Mouse (Mus musculus): Measurements from ENCODE around the gene Cdh22. TPM values are rescaled to one million over a fixed set of nuclear protein-coding genes. Genes with fewer than 3 reads are reported as not detected.

Gene Cdh22
- polyA plus RNA-seq, 1 experiment = 25.7 TPM

GRCm38 (mm10) chr2:165204931-165205330 lies 29.7 kb downstream of the Cdh22 start:
- DNase-seq (ENCODE audit: low read depth) = peak; percentile 61
- no peak for TF ChIP-seq POLR2A (IDR thresholded peaks at IDR 0.05; ENCODE audit: borderline replicate concordance, extremely low read depth, insufficient read depth, insufficient read length, poor library complexity, severe bottlenecking)
- TF ChIP-seq CTCF (IDR thresholded peaks at IDR 0.05; ENCODE audit: borderline replicate concordance, extremely low read depth, insufficient read depth, insufficient read length) = no peak

DNA sequence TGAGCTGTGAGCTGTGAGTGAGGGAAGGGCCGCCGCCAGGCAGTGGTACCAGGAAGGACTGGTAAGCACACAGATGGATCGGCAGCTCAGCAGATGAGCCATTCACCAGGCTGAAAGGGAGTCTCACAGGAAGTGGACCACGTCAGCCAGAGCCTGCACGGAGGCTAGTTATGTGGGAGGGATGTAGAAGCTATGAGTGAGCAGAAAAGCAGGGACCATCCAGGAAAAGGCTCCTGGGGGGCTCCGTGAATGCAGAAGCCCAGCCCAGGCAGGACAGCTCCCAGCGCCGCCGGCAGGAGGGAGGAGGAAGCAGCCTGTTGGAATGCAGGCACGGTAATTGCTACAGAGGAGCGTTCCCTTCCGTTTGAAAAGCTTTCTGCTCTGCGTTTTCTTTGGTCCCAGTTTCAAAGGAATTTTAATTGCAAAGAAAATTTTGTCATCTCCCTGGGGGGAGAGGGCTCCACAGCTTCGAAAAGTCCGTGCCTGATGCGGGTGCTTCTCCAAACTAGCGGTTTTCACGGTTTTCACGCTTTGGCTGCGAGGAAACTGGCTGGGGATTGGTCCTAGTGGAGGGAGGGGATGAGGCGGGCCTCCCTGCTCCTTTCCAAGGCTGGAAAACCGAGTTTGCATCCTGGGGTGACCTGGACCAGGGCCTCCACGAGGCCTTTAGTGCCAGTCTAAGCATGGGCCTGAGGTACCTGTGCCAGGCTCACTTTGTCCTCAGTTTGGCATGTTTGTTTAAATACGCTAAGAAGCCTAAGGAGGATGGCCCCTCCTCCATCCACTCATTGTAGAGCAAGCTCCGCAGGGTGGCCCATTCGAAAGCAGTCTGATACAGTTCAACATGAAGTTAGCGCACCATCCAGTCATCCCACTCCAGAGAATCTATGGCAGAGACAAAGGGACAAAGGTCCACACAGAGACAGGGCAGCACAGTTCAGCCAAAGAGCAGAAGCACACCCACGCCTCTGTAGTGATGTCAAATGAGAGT lies 32.6 kb downstream of the Cdh22 start:
- TF ChIP-seq POLR2A (IDR thresholded peaks at IDR 0.05; ENCODE audit: borderline replicate concordance, extremely low read depth, insufficient read depth, insufficient read length, poor library complexity, severe bottlenecking) = no peak
- TF ChIP-seq CTCF (IDR thresholded peaks at IDR 0.05; ENCODE audit: borderline replicate concordance, extremely low read depth, insufficient read depth, insufficient read length) = peak; percentile 8; the same call in 1 of the 2 replicates
- peak; percentile 78 for DNase-seq (ENCODE audit: low read depth)

GRCm38 (mm10) chr2:165197546-165197945 lies 37.1 kb downstream of the Cdh22 start:
- TF ChIP-seq CTCF (IDR thresholded peaks at IDR 0.05; ENCODE audit: borderline replicate concordance, extremely low read depth, insufficient read depth, insufficient read length) = no peak
- no peak for TF ChIP-seq POLR2A (IDR thresholded peaks at IDR 0.05; ENCODE audit: borderline replicate concordance, extremely low read depth, insufficient read depth, insufficient read length, poor library complexity, severe bottlenecking)
- peak; percentile 51 for DNase-seq (ENCODE audit: low read depth)

DNA sequence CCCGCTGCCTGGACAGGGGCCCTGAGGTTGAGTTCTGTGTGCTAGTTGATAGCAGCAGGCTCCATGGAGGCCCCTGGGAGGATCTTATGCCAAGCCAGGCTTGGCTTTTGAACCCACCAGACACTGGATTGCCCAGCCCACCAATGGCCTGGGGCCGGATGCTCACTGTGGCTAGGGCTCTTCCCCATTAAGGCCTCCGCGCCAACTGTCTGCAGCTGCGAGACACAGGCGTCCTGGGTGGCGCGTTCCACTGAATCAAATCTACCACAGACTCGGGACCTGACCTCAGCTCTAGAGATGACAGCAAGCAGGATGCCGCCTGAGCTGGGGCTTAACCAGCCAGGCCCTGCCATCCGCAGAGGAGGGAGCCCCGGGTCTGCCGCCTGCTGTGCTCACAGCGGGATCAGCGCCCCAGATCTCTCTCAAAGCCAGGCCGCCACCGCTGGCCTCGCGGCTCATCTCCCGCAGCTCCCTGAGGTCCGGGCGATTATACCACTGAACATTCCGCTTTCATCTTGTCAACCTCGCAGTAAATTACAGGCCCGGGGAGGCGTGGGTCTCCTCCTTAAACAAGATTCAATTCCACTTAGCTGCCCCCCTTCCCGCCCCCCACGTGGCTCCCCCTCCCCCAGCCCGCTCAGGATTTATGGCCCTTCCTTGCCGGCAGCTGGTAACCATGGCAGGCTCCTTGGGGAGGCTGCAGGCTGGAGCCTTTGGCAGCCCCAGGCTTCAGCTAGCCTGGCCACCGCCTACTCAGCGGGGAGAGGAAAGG lies 39.1 kb downstream of the Cdh22 start:
- TF ChIP-seq CTCF (IDR thresholded peaks at IDR 0.05; ENCODE audit: borderline replicate concordance, extremely low read depth, insufficient read depth, insufficient read length) (no peak), POLR2A (IDR thresholded peaks at IDR 0.05; ENCODE audit: borderline replicate concordance, extremely low read depth, insufficient read depth, insufficient read length, poor library complexity, severe bottlenecking) (no peak)
- peak; percentile 79 for DNase-seq (ENCODE audit: low read depth)

DNA sequence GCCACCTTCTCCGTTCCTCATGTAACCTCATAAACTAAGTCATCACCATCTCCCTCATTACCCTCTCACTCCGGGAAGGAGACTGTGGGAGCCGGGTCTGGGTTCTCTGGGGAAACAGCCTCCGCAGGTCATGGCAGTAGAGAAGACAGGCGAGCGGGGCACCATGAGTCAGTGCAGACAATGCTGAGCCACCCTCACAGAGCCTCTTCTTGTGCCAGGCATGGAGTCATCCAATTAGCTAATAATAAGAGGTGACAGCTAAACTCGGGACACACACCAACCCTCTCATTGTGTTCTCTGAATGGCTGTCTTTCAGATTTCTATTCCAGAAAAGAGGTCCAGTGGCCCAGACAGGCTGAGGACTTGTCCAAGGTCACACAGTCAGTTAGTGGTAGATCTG lies 43.2 kb downstream of the Cdh22 start:
- TF ChIP-seq POLR2A (IDR thresholded peaks at IDR 0.05; ENCODE audit: borderline replicate concordance, extremely low read depth, insufficient read depth, insufficient read length, poor library complexity, severe bottlenecking) = no peak
- no peak for TF ChIP-seq CTCF (IDR thresholded peaks at IDR 0.05; ENCODE audit: borderline replicate concordance, extremely low read depth, insufficient read depth, insufficient read length)
- no peak for DNase-seq (ENCODE audit: low read depth)

DNA sequence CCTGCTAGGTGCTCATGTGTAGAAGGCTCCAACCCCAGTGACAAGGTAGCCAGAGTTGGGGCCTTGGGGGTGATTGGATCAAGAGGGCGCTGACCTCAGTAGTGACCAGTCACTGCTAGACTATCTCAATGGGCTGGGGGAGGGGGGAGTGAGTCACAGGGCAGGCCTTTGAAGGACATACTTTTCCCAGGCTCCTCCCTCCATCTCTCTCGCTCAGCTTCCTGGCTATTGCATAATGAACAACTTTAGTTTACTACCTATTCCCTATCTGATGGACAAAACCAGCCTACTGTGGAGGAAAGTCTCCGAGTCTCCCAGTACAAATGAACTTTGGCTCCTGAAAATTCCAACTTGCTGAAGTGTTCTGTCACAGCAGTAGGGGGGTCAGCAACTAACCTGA lies 45.1 kb downstream of the Cdh22 start:
- no peak for DNase-seq (ENCODE audit: low read depth)
- no peak for TF ChIP-seq POLR2A (IDR thresholded peaks at IDR 0.05; ENCODE audit: borderline replicate concordance, extremely low read depth, insufficient read depth, insufficient read length, poor library complexity, severe bottlenecking)
- TF ChIP-seq CTCF (IDR thresholded peaks at IDR 0.05; ENCODE audit: borderline replicate concordance, extremely low read depth, insufficient read depth, insufficient read length) = no peak

GRCm38 (mm10) chr2:165187648-165188380 lies 46.8 kb downstream of the Cdh22 start:
- DNase-seq (ENCODE audit: low read depth) = peak; percentile 41
- no peak for TF ChIP-seq POLR2A (IDR thresholded peaks at IDR 0.05; ENCODE audit: borderline replicate concordance, extremely low read depth, insufficient read depth, insufficient read length, poor library complexity, severe bottlenecking)
- TF ChIP-seq CTCF (IDR thresholded peaks at IDR 0.05; ENCODE audit: borderline replicate concordance, extremely low read depth, insufficient read depth, insufficient read length) = no peak

DNA sequence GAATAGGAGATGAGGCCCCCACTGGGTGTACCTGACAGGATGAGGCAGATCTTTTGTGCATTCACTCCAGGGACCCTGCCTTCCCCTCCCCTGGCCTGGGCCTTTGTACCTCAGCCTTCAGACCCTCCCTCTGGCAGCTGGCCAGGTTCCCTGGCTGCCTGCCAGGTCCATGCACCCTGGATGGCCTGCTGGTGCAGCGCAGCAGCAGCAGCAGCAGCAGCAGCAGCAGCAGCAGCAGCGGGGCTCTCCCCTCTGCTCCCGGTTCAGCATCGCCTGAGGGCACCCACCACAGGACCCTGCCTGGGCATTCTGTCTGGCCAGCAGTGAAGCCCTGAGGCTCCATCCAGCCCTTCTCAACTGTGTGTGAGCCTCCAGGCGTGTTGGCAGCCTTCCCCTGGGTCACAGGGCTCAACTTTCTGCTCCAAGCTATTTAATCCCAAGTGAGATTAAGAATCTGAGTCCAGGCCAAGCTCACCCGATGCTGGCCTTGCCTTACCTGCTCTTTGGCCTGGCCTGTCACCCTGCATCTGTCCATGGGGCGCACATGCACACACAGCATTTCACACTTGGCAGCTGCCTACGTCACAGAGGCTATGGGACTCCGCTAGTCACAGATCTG lies 50.5 kb downstream of the Cdh22 start:
- TF ChIP-seq POLR2A (IDR thresholded peaks at IDR 0.05; ENCODE audit: borderline replicate concordance, extremely low read depth, insufficient read depth, insufficient read length, poor library complexity, severe bottlenecking) = no peak
- TF ChIP-seq CTCF (IDR thresholded peaks at IDR 0.05; ENCODE audit: borderline replicate concordance, extremely low read depth, insufficient read depth, insufficient read length) = no peak

DNA sequence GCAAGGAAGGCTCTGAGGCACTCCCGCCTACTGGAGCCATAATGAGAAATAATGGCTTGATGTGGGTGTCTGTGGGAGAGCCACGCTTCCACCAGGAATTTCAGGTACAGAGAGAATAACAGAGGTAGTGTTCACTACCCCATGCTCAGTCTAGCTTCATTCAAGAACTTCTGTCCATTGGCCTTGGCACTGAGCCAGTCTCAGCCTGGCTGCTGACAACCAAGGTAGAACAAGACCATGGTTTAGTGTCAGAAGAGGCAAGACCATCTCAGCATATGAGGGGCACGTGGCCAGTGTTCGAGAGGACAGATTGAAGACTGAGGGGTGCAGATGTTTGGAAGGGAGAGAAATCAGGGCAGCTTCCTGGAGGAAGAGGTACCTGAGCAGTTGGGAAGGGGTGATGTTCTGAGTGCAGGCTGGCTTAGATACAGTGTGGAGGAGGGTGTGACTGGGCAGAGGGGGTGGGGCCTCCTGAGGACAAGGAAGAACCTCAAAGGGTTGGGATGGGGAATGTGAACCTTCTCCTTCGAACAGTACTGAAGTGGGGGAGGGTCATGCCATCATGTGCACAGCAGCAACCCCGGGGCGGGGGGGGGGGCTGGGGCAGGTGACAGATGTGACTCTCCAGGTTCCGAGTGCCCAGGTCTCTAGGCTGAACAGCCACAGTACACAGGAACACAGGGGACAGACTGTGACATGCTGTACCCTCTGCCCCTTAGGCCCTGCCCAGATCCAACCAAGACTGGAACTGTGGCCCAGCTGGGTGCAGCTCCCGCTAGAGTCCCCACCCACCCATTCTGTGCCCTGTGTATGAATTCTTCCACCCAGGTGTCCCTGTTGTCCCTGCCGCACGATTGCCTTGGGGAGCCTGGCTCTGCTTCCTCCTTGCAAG lies 52.3 kb downstream of the Cdh22 start:
- TF ChIP-seq CTCF (IDR thresholded peaks at IDR 0.05; ENCODE audit: borderline replicate concordance, extremely low read depth, insufficient read depth, insufficient read length) (no peak), POLR2A (IDR thresholded peaks at IDR 0.05; ENCODE audit: borderline replicate concordance, extremely low read depth, insufficient read depth, insufficient read length, poor library complexity, severe bottlenecking) (no peak)
- no peak for DNase-seq (ENCODE audit: low read depth)

More for the DNA sequence above, 50.5 kb downstream of the Cdh22 start:
- peak; percentile 94 for DNase-seq (ENCODE audit: low read depth)

Measured in brain, embryonic 14.5 days (tissue).